Mouse (Mus musculus) kidney, adult 8-10 months (tissue): ENCODE measurements around the gene Grm8.
"Not testable (repeated sequence)": the region's sequence is repeated elsewhere in the genome, so short reads cannot be mapped to it uniquely, and the experiment has no call there.

Experiments
- DNase-seq, 2 experiments: peaks; one replicate each; pipeline ENCODE4 v3.0.0; 2022

The Grm8 gene

DNA sequence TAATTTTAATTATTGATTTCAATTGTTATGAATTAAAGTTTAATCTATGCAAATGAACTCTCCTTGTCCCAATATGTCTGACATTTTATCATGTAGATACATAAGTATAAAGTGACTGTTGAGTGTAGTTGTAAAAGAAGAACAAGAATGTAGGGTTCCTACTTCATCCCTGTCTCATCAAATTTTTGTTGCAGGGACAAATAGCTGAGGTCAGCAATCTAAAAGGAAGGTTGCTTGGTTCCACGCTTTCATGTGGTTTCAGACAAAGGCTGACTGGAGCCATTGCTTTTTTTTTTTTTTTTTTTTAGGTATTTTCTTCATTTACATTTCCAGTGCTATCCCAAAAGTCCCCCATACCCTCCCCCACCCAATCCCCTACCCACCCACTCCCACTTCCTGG, 298.8 kb downstream of the Grm8 start:
- no peak for DNase-seq

DNA sequence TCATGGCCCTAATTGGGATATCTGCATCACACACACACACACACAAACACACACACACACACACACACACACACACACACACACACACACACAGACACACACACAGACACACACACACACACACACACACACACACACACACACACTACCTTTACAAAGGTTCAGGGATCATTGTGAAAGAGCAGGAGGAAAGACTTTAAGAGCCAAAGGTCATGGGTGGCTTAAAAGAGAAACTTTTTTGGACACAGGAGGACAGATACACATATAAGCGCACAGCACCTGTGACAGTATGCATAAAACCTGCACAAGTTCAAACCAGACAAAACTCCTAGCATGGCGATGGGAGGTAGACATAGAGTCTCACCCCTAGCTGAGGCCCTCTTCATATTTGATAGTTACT, 315.2 kb downstream of the Grm8 start:
- not testable (repeated sequence) for DNase-seq

DNA sequence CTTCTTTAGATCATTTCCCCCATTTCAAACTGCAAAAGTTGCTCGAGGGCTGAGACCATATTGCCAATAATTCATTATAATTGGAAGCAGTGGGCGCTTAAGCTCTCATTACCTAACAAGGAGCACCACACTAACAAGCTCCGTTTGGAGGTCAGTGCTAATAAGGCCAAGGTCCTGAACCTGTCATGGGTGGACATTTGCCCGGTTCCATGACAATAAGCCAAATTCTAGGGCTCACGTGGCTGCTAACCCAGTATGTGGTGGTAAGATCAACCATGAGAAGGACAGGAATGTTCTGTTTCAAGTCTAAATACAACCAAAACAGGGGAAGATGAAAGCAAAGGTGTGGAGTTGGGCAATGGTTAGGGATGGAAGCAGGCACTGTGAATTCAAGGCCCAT, 322.2 kb downstream of the Grm8 start:
- peak in 1 of 2 experiments; percentile 14 for DNase-seq

DNA sequence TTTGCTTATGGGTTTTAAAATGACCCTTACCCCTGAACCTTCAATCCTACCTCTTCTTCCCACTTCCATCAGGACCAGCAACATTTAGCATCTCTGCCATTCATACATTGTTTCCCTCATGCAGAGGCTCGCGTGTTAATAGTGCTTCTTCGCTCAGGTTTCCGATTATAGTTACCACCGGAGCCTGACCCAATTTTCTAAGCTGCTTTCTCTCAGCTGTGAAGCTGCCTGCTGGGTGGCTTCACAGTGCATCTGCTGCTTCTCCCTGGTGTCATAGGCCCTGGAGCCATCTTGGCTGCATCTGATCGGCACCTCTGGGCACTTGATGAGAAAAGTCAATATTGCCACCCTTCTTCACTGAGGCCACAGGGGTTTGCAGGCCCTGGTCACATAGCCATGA, 325.0 kb downstream of the Grm8 start:
- no peak for DNase-seq

- DNase-seq = no peak
Observed at GRCm38 (mm10) chr6:27806741-27807140, 328.2 kb downstream of the Grm8 start.

GRCm38 (mm10) chr6:27800881-27801572, 334.0 kb downstream of the Grm8 start:
- no peak for DNase-seq

DNA sequence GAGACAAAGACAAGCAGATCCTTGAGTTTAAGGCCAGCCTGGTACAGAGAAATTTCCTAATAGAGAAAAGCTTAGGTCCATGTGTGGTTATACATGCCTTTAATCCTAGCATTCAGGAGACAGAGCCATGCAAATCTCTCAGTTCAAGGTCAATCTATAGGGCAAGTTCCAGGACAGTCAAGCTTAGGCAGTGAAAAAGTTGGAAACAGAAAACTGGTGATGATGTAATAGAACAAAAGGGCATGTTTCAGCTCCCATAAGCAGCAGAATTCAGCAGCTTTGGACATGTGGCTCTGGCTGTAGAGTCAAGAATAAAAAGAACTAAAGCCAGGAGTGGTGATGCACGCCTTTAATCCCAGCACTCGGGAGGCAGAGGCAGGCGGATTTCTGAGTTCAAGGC, 336.2 kb downstream of the Grm8 start:
- no peak for DNase-seq

- no peak for DNase-seq
Observed at GRCm38 (mm10) chr6:27789566-27789965, 345.4 kb downstream of the Grm8 start.

DNA sequence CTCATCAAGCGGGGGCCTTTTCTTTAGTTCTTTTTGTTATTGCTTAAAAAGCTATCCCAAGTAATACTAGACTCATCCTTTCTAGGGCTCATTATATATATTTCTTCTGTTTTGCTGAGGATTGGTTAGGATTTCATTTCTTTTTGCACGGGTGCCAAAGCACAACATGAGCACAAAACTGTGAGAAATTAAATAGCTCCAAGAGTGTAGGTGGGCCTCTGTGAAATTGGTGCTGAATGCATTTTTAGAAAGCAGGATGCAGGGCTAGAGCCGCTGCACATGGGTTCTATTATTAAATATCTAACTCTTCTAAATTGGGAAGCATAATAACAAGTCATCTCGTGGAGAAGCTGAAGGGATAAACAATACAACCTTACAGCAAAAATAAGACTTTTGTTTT, 345.8 kb downstream of the Grm8 start:
- no peak for DNase-seq

DNA sequence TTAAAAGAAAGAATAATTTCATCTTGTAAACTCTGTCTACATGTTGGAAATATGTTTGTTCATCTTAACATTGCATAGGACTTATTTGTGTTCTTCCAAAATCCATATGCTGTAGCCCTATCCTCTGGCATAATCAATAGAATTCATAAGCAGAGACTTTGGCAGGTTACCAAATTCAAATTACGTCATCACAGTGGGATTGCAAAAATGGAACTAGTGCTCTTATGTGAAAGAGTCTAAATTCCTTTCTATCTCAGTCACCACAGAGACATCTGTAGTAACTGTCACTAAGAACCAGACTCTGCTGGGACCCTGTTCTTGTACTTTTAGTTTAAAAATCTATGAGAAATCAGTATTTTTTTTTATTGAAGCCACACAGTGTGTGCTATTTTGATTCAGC, 352.7 kb downstream of the Grm8 start:
- DNase-seq = no peak

- no peak for DNase-seq
Observed at GRCm38 (mm10) chr6:27781371-27781770, 353.6 kb downstream of the Grm8 start.

DNA sequence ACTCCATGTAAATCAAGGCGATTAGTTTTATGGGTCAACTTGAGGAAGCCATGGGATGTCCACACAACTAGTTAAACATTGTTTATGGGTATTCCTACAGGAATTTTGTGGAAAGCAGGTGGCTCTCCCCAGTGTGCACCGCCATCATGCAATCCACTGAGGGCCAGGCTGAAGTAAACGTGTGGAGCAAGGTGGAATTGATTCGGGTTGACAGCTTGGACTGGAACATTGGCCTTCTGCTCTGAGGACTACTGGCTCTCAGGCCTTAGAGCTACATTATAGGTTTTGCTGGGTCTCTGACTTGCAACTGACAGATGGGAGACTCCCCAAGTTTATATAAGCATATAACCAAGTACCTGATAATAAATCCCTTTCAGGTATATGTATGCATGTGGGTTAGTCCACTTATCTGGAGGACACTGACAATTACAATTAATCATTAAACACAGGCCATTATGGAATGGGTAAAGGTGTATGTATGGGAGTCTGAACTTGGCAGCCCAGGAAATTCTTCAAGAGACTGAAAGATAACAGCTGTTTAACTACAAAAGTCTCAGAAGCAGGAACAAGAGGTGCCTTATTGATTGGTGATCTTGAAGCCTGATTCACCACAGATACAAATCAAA, 359.2 kb downstream of the Grm8 start:
- DNase-seq = no peak

DNA sequence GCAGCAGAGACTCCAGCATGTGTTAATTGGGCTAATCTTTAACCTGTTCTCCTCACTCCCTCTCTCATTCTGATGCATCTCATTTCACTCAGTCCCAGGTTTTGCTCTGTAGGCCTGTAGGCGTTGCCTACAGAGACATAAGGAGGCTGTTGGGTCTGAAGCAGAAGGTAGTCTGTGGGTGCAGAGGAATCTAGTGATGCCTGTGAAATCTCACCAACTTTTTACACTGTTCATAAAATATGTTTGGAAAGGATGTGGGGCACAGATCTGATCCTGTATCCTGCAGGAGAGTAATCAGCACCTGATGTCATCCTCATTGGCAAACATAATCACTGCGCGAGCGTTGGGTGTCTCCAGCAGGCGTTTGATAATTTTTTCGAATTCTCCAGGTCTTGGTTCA, 372.9 kb downstream of the Grm8 start:
- no peak for DNase-seq

DNA sequence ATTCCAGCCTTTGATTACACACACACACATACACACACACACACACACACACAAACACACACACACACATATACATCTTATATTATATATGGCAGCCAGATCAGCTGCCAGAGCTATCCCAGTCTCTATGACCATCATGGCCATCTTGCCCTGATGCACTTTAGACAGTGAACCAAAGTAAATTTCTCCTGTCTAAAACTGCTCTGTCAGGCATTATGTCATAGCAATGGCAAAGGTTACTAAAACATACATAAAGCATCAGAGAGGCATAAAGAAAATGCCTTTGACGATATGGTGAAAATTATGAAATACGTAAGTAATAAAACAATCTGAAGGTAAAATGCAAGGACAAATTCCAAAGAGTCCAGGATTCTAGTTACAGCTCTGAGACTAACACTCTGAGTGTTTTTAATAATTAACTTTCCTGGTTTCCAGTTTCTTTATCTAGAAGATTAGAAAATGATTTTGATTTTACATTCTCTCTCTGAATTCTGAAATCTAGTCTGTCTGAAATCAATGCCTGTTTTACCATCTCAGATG, 381.6 kb downstream of the Grm8 start:
- DNase-seq = no peak

- DNase-seq = no peak
Observed at GRCm38 (mm10) chr6:27746493-27746892, 388.5 kb downstream of the Grm8 start.

DNA sequence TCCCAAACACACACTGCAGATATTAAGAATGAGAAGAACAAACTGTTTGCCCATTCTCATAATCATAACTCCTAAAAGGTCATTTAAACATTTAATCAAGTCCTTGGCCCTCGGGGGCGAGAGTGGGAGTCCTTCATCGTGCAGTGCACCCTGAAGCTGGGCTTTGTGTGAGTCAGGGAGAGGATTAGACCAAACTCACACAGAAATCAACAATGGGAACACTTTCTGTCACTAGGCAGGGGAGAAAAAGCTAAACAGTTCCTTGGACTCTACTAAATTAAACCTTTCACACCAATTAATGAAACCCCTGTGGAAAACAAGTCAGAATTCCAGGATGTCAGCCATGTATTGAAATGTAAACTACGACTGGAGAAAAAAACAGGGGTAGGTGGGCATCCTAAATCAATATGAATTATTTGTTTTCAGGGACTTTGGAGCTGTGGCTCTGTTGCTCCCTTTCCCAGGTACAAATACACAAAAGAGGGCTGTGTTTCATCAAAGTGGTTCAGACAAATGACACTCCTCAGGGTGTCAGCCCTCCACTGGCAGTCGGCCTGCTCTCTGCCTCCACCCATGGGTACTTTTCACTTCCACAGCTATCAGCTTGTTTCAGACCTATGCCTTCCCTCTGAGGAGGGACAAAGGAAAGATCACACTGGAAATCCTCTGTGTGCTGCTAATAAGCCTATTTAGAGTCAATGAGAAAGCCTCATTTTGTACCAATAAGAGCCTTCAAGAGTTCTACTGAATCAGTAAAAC, 389.1 kb downstream of the Grm8 start:
- DNase-seq = no peak

DNA sequence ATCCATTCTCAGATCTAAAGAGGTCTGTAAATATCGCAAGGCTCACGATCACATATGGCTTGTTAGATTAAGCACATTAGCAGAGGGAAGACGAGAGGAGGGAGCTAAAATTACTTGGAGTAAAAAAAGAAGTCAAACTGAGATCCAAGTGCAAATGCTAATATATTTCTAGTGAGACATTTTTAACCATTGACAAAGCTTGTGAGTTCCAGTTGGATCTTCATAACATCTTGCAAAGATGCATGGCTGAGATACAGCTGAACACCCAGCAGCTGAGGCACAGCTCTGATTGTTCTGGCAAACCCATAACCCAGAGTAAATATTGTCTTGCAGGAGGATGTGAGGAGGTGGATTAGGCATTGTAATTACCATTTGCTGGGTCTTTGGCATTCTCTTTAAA, 445.6 kb downstream of the Grm8 start:
- DNase-seq = no peak

- no peak for DNase-seq
Observed at GRCm38 (mm10) chr6:27661747-27662435, 473.1 kb downstream of the Grm8 start.

GRCm38 (mm10) chr6:27657520-27657919, 477.5 kb downstream of the Grm8 start:
- DNase-seq = peak; percentile 6 to 45

- DNase-seq = no peak
Observed at GRCm38 (mm10) chr6:27646503-27646902, 488.5 kb downstream of the Grm8 start.

- DNase-seq = no peak
Observed at GRCm38 (mm10) chr6:27645054-27645453, 489.9 kb downstream of the Grm8 start.

- no peak for DNase-seq
Observed at GRCm38 (mm10) chr6:27635898-27636297, 499.1 kb downstream of the Grm8 start.

DNA sequence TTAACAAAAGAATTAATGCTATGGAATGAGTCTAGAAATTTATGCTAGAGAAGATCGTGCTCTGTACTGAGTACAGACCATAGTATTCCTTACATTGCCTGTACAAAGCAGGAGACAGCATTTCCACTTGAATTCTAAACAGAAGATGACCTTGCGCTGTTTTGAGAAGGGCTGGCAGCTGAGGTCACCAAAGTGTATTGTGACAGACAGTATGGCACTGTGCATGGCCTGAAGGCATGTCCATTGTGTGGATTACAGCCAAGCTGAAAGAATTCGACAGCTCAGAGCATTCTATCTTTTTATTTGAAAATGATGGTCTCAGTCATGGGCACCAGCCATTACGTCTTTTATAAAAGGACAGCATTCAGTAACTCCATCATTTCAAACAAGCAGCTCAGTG, 517.5 kb downstream of the Grm8 start:
- no peak for DNase-seq
